Mouse (Mus musculus): ENCODE measurements around the gene Gm49396.

GRCm38 (mm10) chr7:30608476-30608875 is 45.3 kb downstream of the Gm49396 start:
- TF ChIP-seq POLR2A (IDR thresholded peaks at IDR 0.05; ENCODE audit: insufficient read depth, low read depth, low read length) (no peak), CTCF (IDR thresholded peaks at IDR 0.05) (no peak), EP300 (IDR thresholded peaks at IDR 0.05; ENCODE audit: insufficient read depth, low read depth, low read length) (no peak)
